Mouse (Mus musculus) liver, embryonic 14.5 days (tissue): ENCODE data around the gene Phex.

Experiments
- CTCF ChIP-seq: IDR thresholded peaks from 2 replicates; pipeline ENCODE4 v1.5.1; 2016; ENCODE audit warnings: antibody characterized with exemption, low read depth, control low read depth
- EP300 ChIP-seq: IDR thresholded peaks from 2 replicates; pipeline ENCODE4 v1.6.1; 2016; ENCODE audit warnings: antibody characterized with exemption, low read depth

GRCm38 (mm10) chrX:157163394-157163793 lies 251.7 kb downstream of the Phex start:
- TF ChIP-seq CTCF (no peak), EP300 (no peak)
